Mouse (Mus musculus): ENCODE results near the gene Nrde2. TPM values are rescaled to one million over a fixed set of nuclear protein-coding genes. Genes with fewer than 3 reads are reported as not detected.

Gene Nrde2
- polyA plus RNA-seq, 1 experiment from 2014 or later, result 7.9 TPM

GRCm38 (mm10) chr12:100115982-100116381 is 43.5 kb downstream of the Nrde2 start:
- 85% methylated on average over 5 of the region's 5 CpGs for WGBS
- peaks cover 6% of the 10 kb centered on the region for H3K4me1 ChIP-seq (ENCODE audit: control insufficient read depth, insufficient read depth, low read length)
- peaks cover 49% of the 10 kb centered on the region for H3K36me3 ChIP-seq (ENCODE audit: control insufficient read depth, insufficient read depth, low read length)
- H3K9me3 ChIP-seq (ENCODE audit: control insufficient read depth, low read length), result no peaks in the 10 kb centered on the region
- peak; percentile 38; the same call in 1 of the 2 replicates for ATAC-seq
- H3K4me3 ChIP-seq (ENCODE audit: low read length), result no peak overlapping the region
- no peak overlapping the region for H3K4me2 ChIP-seq (ENCODE audit: low read depth, low read length)
- no peak overlapping the region for H3K9ac ChIP-seq (ENCODE audit: low read depth, low read length)
- no peak overlapping the region for H3K27ac ChIP-seq (ENCODE audit: low read length)
- H3K27me3 ChIP-seq (replicated peaks; ENCODE audit: control insufficient read depth, insufficient read depth, low read length), result no peaks in the 10 kb centered on the region

- no peaks in the 10 kb centered on the region for H3K9me3 ChIP-seq (ENCODE audit: control insufficient read depth, low read length)
- peak within 1 kb of the TSS; percentile 70 for H3K4me3 ChIP-seq (ENCODE audit: low read length)
- peak within 1 kb of the TSS; percentile 64 for H3K27ac ChIP-seq (ENCODE audit: low read length)
- H3K4me1 ChIP-seq (ENCODE audit: control insufficient read depth, insufficient read depth, low read length), result peaks cover 14% of the 10 kb centered on the region
- H3K9ac ChIP-seq (ENCODE audit: low read depth, low read length), result peak within 1 kb of the TSS; percentile 75
- H3K4me2 ChIP-seq (ENCODE audit: low read depth, low read length), result peak within 1 kb of the TSS; percentile 83
- peak; percentile 80 for ATAC-seq
- H3K36me3 ChIP-seq (ENCODE audit: control insufficient read depth, insufficient read depth, low read length), result peaks cover 10% of the 10 kb centered on the region; the same call in 1 of the 2 replicates
- WGBS, result under 1% methylated on average over 58 of the region's 58 CpGs
- no peaks in the 10 kb centered on the region for H3K27me3 ChIP-seq (replicated peaks; ENCODE audit: control insufficient read depth, insufficient read depth, low read length)
These were observed 49.3 kb downstream of the Nrde2 start, which contains the start of gene Psmc1 for GRCm38 (mm10) chr12:100109986-100110696. TSS of gene Psmc1 (plus strand) at chr12:100110154.

GRCm38 (mm10) chr12:100107436-100107835 is 52.0 kb downstream of the Nrde2 start:
- Histone ChIP-seq H3K27ac (ENCODE audit: low read length) (no peak overlapping the region), H3K4me3 (ENCODE audit: low read length) (no peak overlapping the region), H3K9ac (ENCODE audit: low read depth, low read length) (no peak overlapping the region), H3K4me1 (ENCODE audit: control insufficient read depth, insufficient read depth, low read length) (peaks cover 14% of the 10 kb centered on the region), H3K4me2 (ENCODE audit: low read depth, low read length) (no peak overlapping the region), H3K36me3 (ENCODE audit: control insufficient read depth, insufficient read depth, low read length) (no peaks in the 10 kb centered on the region), H3K9me3 (ENCODE audit: control insufficient read depth, low read length) (no peaks in the 10 kb centered on the region), H3K27me3 (replicated peaks; ENCODE audit: control insufficient read depth, insufficient read depth, low read length) (no peaks in the 10 kb centered on the region)
- ATAC-seq, result no peak
- WGBS, result 50% methylated on average over 4 of the region's 4 CpGs

GRCm38 (mm10) chr12:100106275-100106895 is 53.1 kb downstream of the Nrde2 start:
- WGBS, result 11% methylated on average over 20 of the region's 20 CpGs
- Histone ChIP-seq H3K4me3 (ENCODE audit: low read length) (no peak overlapping the region), H3K9me3 (ENCODE audit: control insufficient read depth, low read length) (no peaks in the 10 kb centered on the region), H3K4me2 (ENCODE audit: low read depth, low read length) (no peak overlapping the region), H3K9ac (ENCODE audit: low read depth, low read length) (no peak overlapping the region), H3K27ac (ENCODE audit: low read length) (no peak overlapping the region), H3K27me3 (replicated peaks; ENCODE audit: control insufficient read depth, insufficient read depth, low read length) (no peaks in the 10 kb centered on the region), H3K4me1 (ENCODE audit: control insufficient read depth, insufficient read depth, low read length) (peaks cover 11% of the 10 kb centered on the region), H3K36me3 (ENCODE audit: control insufficient read depth, insufficient read depth, low read length) (no peaks in the 10 kb centered on the region)
- ATAC-seq, result peak; percentile 67

GRCm38 (mm10) chr12:100104530-100104929 is 54.9 kb downstream of the Nrde2 start:
- 88% methylated on average over 5 of the region's 5 CpGs for WGBS
- H3K4me3 ChIP-seq (ENCODE audit: low read length), result no peak overlapping the region
- H3K9me3 ChIP-seq (ENCODE audit: control insufficient read depth, low read length), result no peaks in the 10 kb centered on the region
- H3K4me2 ChIP-seq (ENCODE audit: low read depth, low read length), result no peak overlapping the region
- no peaks in the 10 kb centered on the region for H3K27me3 ChIP-seq (replicated peaks; ENCODE audit: control insufficient read depth, insufficient read depth, low read length)
- H3K36me3 ChIP-seq (ENCODE audit: control insufficient read depth, insufficient read depth, low read length), result no peaks in the 10 kb centered on the region
- no peak overlapping the region for H3K27ac ChIP-seq (ENCODE audit: low read length)
- peaks cover 4% of the 10 kb centered on the region; the same call in 1 of the 2 replicates for H3K4me1 ChIP-seq (ENCODE audit: control insufficient read depth, insufficient read depth, low read length)
- ATAC-seq, result no peak
- H3K9ac ChIP-seq (ENCODE audit: low read depth, low read length), result no peak overlapping the region

GRCm38 (mm10) chr12:100101651-100102050 is 57.8 kb downstream of the Nrde2 start:
- Histone ChIP-seq H3K27me3 (replicated peaks; ENCODE audit: control insufficient read depth, insufficient read depth, low read length) (no peaks in the 10 kb centered on the region), H3K4me1 (ENCODE audit: control insufficient read depth, insufficient read depth, low read length) (peaks cover 4% of the 10 kb centered on the region; the same call in 1 of the 2 replicates), H3K9ac (ENCODE audit: low read depth, low read length) (no peak overlapping the region), H3K36me3 (ENCODE audit: control insufficient read depth, insufficient read depth, low read length) (no peaks in the 10 kb centered on the region), H3K4me2 (ENCODE audit: low read depth, low read length) (no peak overlapping the region), H3K4me3 (ENCODE audit: low read length) (no peak overlapping the region), H3K27ac (ENCODE audit: low read length) (no peak overlapping the region), H3K9me3 (ENCODE audit: control insufficient read depth, low read length) (no peaks in the 10 kb centered on the region)
- no peak for ATAC-seq
- WGBS, result 63% methylated on average over 3 of the region's 3 CpGs

- 63% methylated on average over 3 of the region's 3 CpGs for WGBS
- Histone ChIP-seq H3K4me1 (ENCODE audit: control insufficient read depth, insufficient read depth, low read length) (no peaks in the 10 kb centered on the region), H3K27me3 (replicated peaks; ENCODE audit: control insufficient read depth, insufficient read depth, low read length) (no peaks in the 10 kb centered on the region), H3K27ac (ENCODE audit: low read length) (no peak overlapping the region), H3K4me3 (ENCODE audit: low read length) (no peak overlapping the region), H3K4me2 (ENCODE audit: low read depth, low read length) (no peak overlapping the region), H3K36me3 (ENCODE audit: control insufficient read depth, insufficient read depth, low read length) (no peaks in the 10 kb centered on the region), H3K9me3 (ENCODE audit: control insufficient read depth, low read length) (no peaks in the 10 kb centered on the region), H3K9ac (ENCODE audit: low read depth, low read length) (no peak overlapping the region)
- no peak for ATAC-seq
These were observed 58.8 kb downstream of the Nrde2 start for GRCm38 (mm10) chr12:100100707-100101030.

- WGBS, result 48% methylated on average over 3 of the region's 3 CpGs
- no peaks in the 10 kb centered on the region for H3K9me3 ChIP-seq (ENCODE audit: control insufficient read depth, low read length)
- ATAC-seq, result peak; percentile 40; the same call in 1 of the 2 replicates
These were observed 59.3 kb downstream of the Nrde2 start for GRCm38 (mm10) chr12:100099971-100100706.

GRCm38 (mm10) chr12:100093046-100093445 is 66.4 kb downstream of the Nrde2 start:
- H3K36me3 ChIP-seq (ENCODE audit: control insufficient read depth, insufficient read depth, low read length), result no peaks in the 10 kb centered on the region
- H3K9me3 ChIP-seq (ENCODE audit: control insufficient read depth, low read length), result no peaks in the 10 kb centered on the region
- no peak overlapping the region for H3K9ac ChIP-seq (ENCODE audit: low read depth, low read length)
- H3K4me2 ChIP-seq (ENCODE audit: low read depth, low read length), result no peak overlapping the region
- 82% methylated on average over 11 of the region's 11 CpGs for WGBS
- no peaks in the 10 kb centered on the region for H3K4me1 ChIP-seq (ENCODE audit: control insufficient read depth, insufficient read depth, low read length)
- H3K4me3 ChIP-seq (ENCODE audit: low read length), result no peak overlapping the region
- H3K27ac ChIP-seq (ENCODE audit: low read length), result no peak overlapping the region
- no peaks in the 10 kb centered on the region for H3K27me3 ChIP-seq (replicated peaks; ENCODE audit: control insufficient read depth, insufficient read depth, low read length)
- no peak for ATAC-seq

More at GRCm38 (mm10) chr12:100099971-100100706, 59.3 kb downstream of the Nrde2 start:
- Histone ChIP-seq H3K27me3 (replicated peaks; ENCODE audit: control insufficient read depth, insufficient read depth, low read length) (no peaks in the 10 kb centered on the region), H3K27ac (ENCODE audit: low read length) (no peak overlapping the region), H3K36me3 (ENCODE audit: control insufficient read depth, insufficient read depth, low read length) (no peaks in the 10 kb centered on the region), H3K4me1 (ENCODE audit: control insufficient read depth, insufficient read depth, low read length) (no peaks in the 10 kb centered on the region), H3K4me3 (ENCODE audit: low read length) (no peak overlapping the region), H3K9ac (ENCODE audit: low read depth, low read length) (no peak overlapping the region), H3K4me2 (ENCODE audit: low read depth, low read length) (no peak overlapping the region)
